Mouse (Mus musculus): ENCODE results near the gene Xpa. TPM values are rescaled to one million over a fixed set of nuclear protein-coding genes. Genes with fewer than 3 reads are reported as not detected.
"Not testable (repeated sequence)": the region's sequence is repeated elsewhere in the genome, so short reads cannot be mapped to it uniquely, and the experiment has no call there.

Xpa gene
- total and polyA plus RNA-seq, 2 experiments from 2014 or later: 13.2 to 35.5 TPM

DNA sequence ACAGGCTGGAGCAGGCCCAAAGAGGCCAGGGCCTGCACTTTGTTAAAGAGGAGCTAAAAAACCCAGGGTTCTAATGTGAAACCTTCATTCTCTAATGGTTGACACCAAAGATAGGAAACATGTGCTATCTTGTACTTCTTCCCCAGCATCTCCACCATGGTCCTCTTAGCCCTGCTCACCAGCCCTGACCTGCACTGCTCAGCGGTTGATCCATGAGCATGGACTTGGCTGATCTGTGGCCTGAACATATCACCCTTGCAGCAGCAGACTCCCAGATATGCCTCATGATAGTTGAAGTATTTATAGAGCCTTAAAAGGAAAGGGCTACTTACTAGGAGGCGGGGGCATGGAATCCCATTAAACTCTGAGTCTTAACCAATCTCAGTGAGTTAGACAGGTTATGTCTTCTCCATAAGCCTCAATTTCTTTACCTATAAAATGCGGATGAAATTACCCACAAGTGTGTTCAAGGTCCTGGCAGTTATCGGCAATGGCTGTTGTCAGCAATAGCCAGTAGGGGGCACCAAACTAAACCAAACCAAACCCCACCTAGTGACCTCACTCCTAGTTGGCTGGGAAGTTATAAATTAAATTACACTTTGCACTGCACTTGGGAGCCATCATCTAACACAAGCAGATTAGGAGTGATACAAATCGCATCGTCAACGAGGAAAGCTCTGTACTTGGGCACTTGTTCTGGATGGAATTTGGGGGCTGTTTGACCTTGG, 5.9 kb upstream of the Xpa start:
- Histone ChIP-seq H3K9ac (replicated peaks; ENCODE audit: low read length, poor library complexity, severe bottlenecking) (peak overlapping the region; percentile 76), H3K27ac (ENCODE audit: low read depth, low read length) (peak overlapping the region; percentile 93), H3K36me3 (ENCODE audit: insufficient read depth, low read length) (no peaks in the 10 kb centered on the region), H3K9me3 (ENCODE audit: low read length) (no peaks in the 10 kb centered on the region), H3K4me1 (ENCODE audit: insufficient read depth, low read length) (no peaks in the 10 kb centered on the region), H3K27me3 (ENCODE audit: insufficient read depth, low read length) (peaks cover 9% of the 10 kb centered on the region), H3K4me3 (ENCODE audit: low read depth, low read length) (peak overlapping the region; percentile 43), H3K4me2 (ENCODE audit: low read depth, low read length, poor library complexity, severe bottlenecking) (peak overlapping the region; percentile 63)
- ATAC-seq (ENCODE audit: low FRiP score) (peak; percentile 80), DNase-seq (ENCODE audit: low spot score) (peak; percentile 93)
- WGBS: 14% methylated on average over 7 of the region's 7 CpGs
- TF ChIP-seq CTCF (IDR thresholded peaks at IDR 0.05): peak; percentile 94

DNA sequence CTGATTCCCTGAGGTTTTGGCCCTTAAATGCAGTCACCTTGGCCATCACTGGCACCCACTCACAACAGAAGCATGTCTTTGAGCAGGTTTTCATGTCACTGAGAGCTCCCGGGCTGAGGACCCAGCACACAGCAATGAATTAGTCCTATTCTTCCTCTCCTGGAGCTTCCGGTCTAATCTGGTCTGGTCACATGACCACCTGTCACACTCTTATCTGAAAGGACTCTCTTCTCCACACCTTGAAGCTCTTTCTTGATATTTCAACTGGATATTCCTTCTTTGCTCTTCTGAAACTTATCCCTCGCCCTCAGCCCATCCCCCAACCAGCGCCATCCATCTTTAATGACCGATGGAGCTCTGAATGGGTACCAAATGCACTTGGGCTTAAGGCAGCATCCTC, 2.0 kb upstream of the Xpa start:
- ATAC-seq (ENCODE audit: low FRiP score): no peak
- 74% methylated on average over 5 of the region's 5 CpGs for WGBS
- DNase-seq (ENCODE audit: low spot score): no peak
- H3K36me3 ChIP-seq (ENCODE audit: insufficient read depth, low read length): no peaks in the 10 kb centered on the region
- no peak overlapping the region for H3K27ac ChIP-seq (ENCODE audit: low read depth, low read length)
- no peak overlapping the region for H3K9ac ChIP-seq (replicated peaks; ENCODE audit: low read length, poor library complexity, severe bottlenecking)
- no peak overlapping the region for H3K4me2 ChIP-seq (ENCODE audit: low read depth, low read length, poor library complexity, severe bottlenecking)
- no peak for TF ChIP-seq CTCF (IDR thresholded peaks at IDR 0.05)
- no peaks in the 10 kb centered on the region for H3K9me3 ChIP-seq (ENCODE audit: low read length)
- peaks cover 9% of the 10 kb centered on the region for H3K27me3 ChIP-seq (ENCODE audit: insufficient read depth, low read length)
- peaks cover 13% of the 10 kb centered on the region for H3K4me1 ChIP-seq (ENCODE audit: insufficient read depth, low read length)
- no peak overlapping the region for H3K4me3 ChIP-seq (ENCODE audit: low read depth, low read length)

DNA sequence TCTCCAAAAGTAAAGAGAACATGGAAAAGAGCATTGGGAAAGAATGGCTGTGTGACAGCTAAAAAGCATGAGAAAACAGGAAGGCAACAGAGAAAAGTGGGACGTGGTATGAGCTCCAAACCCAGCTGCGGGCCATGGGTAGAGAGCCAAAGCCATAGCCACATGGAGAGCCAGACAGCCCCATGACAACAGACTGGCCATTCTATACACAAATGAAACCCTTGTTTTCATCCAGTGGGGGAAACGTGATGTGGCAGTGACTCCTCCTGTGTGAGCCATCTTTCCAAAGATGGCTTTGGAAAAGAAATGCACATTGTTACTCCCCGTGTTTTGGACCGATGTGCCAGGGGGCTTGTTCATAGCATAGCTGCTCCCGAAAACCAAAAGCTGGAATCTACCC, 402 bp upstream of the Xpa start:
- TF ChIP-seq CTCF (IDR thresholded peaks at IDR 0.05): no peak
- peak overlapping the region; percentile 94 for H3K27ac ChIP-seq (ENCODE audit: low read depth, low read length)
- peak overlapping the region; percentile 88 for H3K4me3 ChIP-seq (ENCODE audit: low read depth, low read length)
- peak; percentile 60 for DNase-seq (ENCODE audit: low spot score)
- H3K4me2 ChIP-seq (ENCODE audit: low read depth, low read length, poor library complexity, severe bottlenecking): peak overlapping the region; percentile 88
- H3K9me3 ChIP-seq (ENCODE audit: low read length): no peaks in the 10 kb centered on the region
- H3K4me1 ChIP-seq (ENCODE audit: insufficient read depth, low read length): peaks cover 13% of the 10 kb centered on the region
- H3K27me3 ChIP-seq (ENCODE audit: insufficient read depth, low read length): peaks cover 9% of the 10 kb centered on the region
- peak overlapping the region; percentile 92 for H3K9ac ChIP-seq (replicated peaks; ENCODE audit: low read length, poor library complexity, severe bottlenecking)
- WGBS: 29% methylated on average over 6 of the region's 6 CpGs
- ATAC-seq (ENCODE audit: low FRiP score): peak; percentile 50; the same call in 1 of the 2 replicates
- no peaks in the 10 kb centered on the region for H3K36me3 ChIP-seq (ENCODE audit: insufficient read depth, low read length)

DNA sequence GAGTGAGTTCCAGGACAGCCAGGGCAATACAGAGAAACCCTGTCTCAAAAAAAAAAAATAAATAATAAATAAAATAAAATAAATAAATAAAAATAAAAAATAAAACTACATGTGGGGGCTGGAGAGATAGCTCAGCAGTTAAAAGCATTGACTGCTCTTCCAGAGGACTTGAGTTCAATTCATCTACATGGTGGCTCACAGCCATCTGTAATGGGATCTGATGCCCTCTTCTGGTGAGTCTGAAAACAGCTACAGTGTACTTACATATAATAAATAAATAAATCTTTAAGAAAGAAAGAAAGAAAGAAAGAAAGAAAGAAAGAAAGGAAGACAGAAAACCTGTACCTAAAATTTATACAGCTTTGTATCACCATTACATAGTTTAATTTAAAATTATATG, 4.1 kb downstream of the Xpa start:
- DNase-seq (ENCODE audit: low spot score); H3K9me3 ChIP-seq (ENCODE audit: low read length); H3K9ac ChIP-seq (replicated peaks; ENCODE audit: low read length, poor library complexity, severe bottlenecking); H3K4me2 ChIP-seq (ENCODE audit: low read depth, low read length, poor library complexity, severe bottlenecking); ATAC-seq (ENCODE audit: low FRiP score); H3K4me3 ChIP-seq (ENCODE audit: low read depth, low read length); H3K27me3 ChIP-seq (ENCODE audit: insufficient read depth, low read length); H3K27ac ChIP-seq (ENCODE audit: low read depth, low read length): not testable (repeated sequence)
- peaks cover 17% of the 10 kb centered on the region for H3K36me3 ChIP-seq (ENCODE audit: insufficient read depth, low read length)
- peaks cover 13% of the 10 kb centered on the region for H3K4me1 ChIP-seq (ENCODE audit: insufficient read depth, low read length)
- TF ChIP-seq CTCF (IDR thresholded peaks at IDR 0.05): peak; percentile 51

DNA sequence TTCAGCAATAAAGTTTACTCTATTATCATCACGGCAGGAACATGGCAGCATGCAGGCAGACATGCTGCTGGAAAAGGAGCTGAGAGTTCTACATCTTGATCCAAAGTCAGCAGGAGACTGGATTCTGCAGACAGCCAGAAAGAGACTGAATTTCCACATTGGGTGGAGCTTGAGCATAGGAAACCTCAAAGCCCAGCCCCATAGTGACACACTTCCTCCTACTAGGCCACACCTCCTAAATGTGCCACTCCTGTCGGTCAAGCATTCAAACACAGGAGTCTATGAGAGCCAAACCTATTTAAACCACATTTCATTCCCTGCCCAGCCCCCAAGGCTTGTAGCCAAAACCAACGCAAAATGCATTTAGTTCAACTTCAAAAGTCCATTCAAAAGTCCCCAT, 9.6 kb downstream of the Xpa start:
- Histone ChIP-seq H3K4me3 (ENCODE audit: low read depth, low read length) (no peak overlapping the region), H3K27me3 (ENCODE audit: insufficient read depth, low read length) (no peaks in the 10 kb centered on the region), H3K4me2 (ENCODE audit: low read depth, low read length, poor library complexity, severe bottlenecking) (no peak overlapping the region), H3K9ac (replicated peaks; ENCODE audit: low read length, poor library complexity, severe bottlenecking) (no peak overlapping the region), H3K36me3 (ENCODE audit: insufficient read depth, low read length) (peaks cover 53% of the 10 kb centered on the region), H3K27ac (ENCODE audit: low read depth, low read length) (no peak overlapping the region), H3K9me3 (ENCODE audit: low read length) (no peaks in the 10 kb centered on the region), H3K4me1 (ENCODE audit: insufficient read depth, low read length) (no peaks in the 10 kb centered on the region)
- no peak for DNase-seq (ENCODE audit: low spot score)
- TF ChIP-seq CTCF (IDR thresholded peaks at IDR 0.05): no peak
- 76% methylated on average over 3 of the region's 3 CpGs for whole genome bisulfite sequencing
- ATAC-seq (ENCODE audit: low FRiP score): no peak

DNA sequence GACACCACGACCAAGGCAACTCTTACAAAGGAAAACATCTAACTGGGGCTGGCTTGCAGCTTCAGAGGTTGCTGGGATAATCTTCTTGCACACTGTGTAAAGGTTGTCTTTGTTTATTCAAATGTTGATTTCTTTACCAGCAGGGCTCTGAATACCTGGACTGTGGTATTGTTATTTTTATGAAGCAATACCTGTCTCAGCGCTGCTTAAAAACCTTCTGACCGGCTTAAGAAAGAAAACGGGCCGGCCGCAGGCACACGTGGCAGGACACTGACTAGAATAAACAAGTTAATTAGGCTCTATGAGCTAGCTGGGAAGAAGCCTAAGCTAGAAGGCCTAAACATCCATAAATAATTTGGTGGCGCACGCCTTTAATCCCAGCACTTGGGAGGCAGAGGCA, 10.2 kb downstream of the Xpa start:
- DNase-seq (ENCODE audit: low spot score): no peak
- no peak overlapping the region for H3K4me2 ChIP-seq (ENCODE audit: low read depth, low read length, poor library complexity, severe bottlenecking)
- no peaks in the 10 kb centered on the region for H3K4me1 ChIP-seq (ENCODE audit: insufficient read depth, low read length)
- H3K27ac ChIP-seq (ENCODE audit: low read depth, low read length): no peak overlapping the region
- H3K9me3 ChIP-seq (ENCODE audit: low read length): no peaks in the 10 kb centered on the region
- WGBS: 80% methylated on average over 9 of the region's 9 CpGs
- no peaks in the 10 kb centered on the region for H3K27me3 ChIP-seq (ENCODE audit: insufficient read depth, low read length)
- ATAC-seq (ENCODE audit: low FRiP score): no peak
- no peak for TF ChIP-seq CTCF (IDR thresholded peaks at IDR 0.05)
- peaks cover 54% of the 10 kb centered on the region for H3K36me3 ChIP-seq (ENCODE audit: insufficient read depth, low read length)
- no peak overlapping the region for H3K9ac ChIP-seq (replicated peaks; ENCODE audit: low read length, poor library complexity, severe bottlenecking)
- H3K4me3 ChIP-seq (ENCODE audit: low read depth, low read length): no peak overlapping the region
